Mouse (Mus musculus) forebrain, embryonic 10.5 days (tissue): ENCODE data around the gene Ubac2. TPM values are rescaled to one million over a fixed set of nuclear protein-coding genes. Genes with fewer than 3 reads are reported as not detected.

Experiments used
- DNase-seq: peaks from one replicate; pipeline ENCODE4 v3.0.0-alpha.2; 2017; ENCODE audit warnings: low spot score; ENCODE audit errors: extremely low spot score
- H3K27ac ChIP-seq: fragments of 300-500 bp; sonication (generic); 2 replicates; pipeline ENCODE4 v1.5.1; 2016; ENCODE audit warnings: mild to moderate bottlenecking
- H3K27me3 ChIP-seq: fragments of 300-500 bp; sonication (generic); 2 replicates; pipeline ENCODE4 v1.6.1; 2016; ENCODE audit warnings: mild to moderate bottlenecking; ENCODE audit not compliant: poor library complexity, severe bottlenecking
- H3K36me3 ChIP-seq: fragments of 300-500 bp; sonication (generic); replicated peaks from 2 replicates; pipeline ENCODE4 v1.6.1; 2016; ENCODE audit warnings: mild to moderate bottlenecking, moderate library complexity
- H3K4me1 ChIP-seq: fragments of 300-500 bp; sonication (generic); 2 replicates; pipeline ENCODE4 v1.6.1; 2016
- H3K4me3 ChIP-seq: fragments of 300-500 bp; sonication (generic); 2 replicates; pipeline ENCODE4 v1.5.1; 2016; ENCODE audit warnings: mild to moderate bottlenecking, moderate library complexity
- H3K9me3 ChIP-seq: fragments of 300-500 bp; sonication (generic); 2 replicates; pipeline ENCODE4 v1.6.1; 2016; ENCODE audit warnings: mild to moderate bottlenecking, moderate library complexity
- WGBS: fragments of 180-500 bp; shearing (Covaris S2); methylation state at CpG from one replicate; pipeline ENCODE4 v1.1.7; 2016; 5-methylcytosine and 5-hydroxymethylcytosine counted together
- polyA plus RNA-seq: library from polyadenylated mRNA; unstranded; fragments of >200 nt; fragmentation: Nextera tagmentation; extraction: Ambion mirVana; gene quantifications from 2 replicates; pipeline ENCODE4 v1.2.1, GENCODE M21; 2016

Ubac2 gene
- polyA plus RNA-seq, 1 experiment from 2014 or later = 80.7 TPM

GRCm38 (mm10) chr14:121947966-121948365, 69.5 kb downstream of the Ubac2 start:
- H3K36me3 ChIP-seq = 0 out of 2 replicates have a peak, but pooled peaks cover under 1% of the 10 kb centered on the region
- H3K4me3 ChIP-seq = no peak overlapping the region
- no peak overlapping the region for H3K27ac ChIP-seq
- H3K27me3 ChIP-seq = no peaks in the 10 kb centered on the region
- no peaks in the 10 kb centered on the region for H3K4me1 ChIP-seq
- H3K9me3 ChIP-seq = peaks cover 15% of the 10 kb centered on the region
- DNase-seq = no peak
- WGBS = 90% methylated on average over 3 of the region's 3 CpGs

DNA sequence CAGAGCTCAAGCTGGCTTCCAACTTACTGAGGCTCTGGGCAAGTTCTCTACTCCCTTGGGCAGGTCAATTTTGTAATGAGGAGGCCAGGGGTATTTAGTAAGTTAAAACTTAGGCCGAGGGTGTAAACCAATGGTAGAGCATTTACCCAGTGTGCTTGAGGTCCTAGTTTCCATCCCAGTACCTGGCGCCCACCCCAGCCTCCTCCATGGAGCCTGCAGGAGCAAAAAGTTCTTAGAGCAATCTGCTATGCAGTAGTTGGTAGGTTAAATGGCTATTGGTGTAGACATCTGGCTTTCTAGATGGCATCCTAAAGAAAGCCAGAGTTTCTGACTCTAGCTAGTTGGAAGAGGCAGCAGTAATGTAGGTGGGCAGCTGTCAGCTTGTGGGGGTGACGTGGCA, 71.0 kb downstream of the Ubac2 start:
- H3K9me3 ChIP-seq = peaks cover 3% of the 10 kb centered on the region; the same call in 1 of the 2 replicates
- H3K27me3 ChIP-seq = no peaks in the 10 kb centered on the region
- no peak overlapping the region for H3K27ac ChIP-seq
- no peak for DNase-seq
- H3K4me3 ChIP-seq = no peak overlapping the region
- no peaks in the 10 kb centered on the region for H3K4me1 ChIP-seq
- H3K36me3 ChIP-seq = peaks cover 7% of the 10 kb centered on the region
- WGBS = 82% methylated on average over 3 of the region's 3 CpGs

DNA sequence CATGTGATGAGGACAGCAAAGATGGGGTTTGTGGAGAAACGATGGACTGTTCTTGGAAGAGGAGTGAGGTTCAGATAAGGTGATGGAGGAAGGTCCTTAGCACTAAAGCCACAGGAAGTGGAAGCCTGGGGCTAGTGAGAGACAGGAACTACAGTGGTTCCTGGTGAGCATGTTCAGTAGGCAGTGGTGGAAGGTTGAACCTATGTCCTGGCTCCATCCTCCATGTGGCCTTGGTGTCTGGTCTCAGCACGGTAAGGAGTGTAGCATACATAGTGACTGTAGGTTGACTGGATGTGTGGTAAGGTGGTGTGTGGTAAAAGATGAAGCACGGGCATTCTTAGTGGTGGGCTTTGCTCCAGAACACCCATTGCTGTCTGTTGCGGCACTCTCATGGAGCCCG, 71.5 kb downstream of the Ubac2 start:
- Histone ChIP-seq H3K27me3 (no peaks in the 10 kb centered on the region), H3K27ac (no peak overlapping the region), H3K4me3 (no peak overlapping the region), H3K9me3 (no peaks in the 10 kb centered on the region; the same call in 1 of the 2 replicates), H3K4me1 (no peaks in the 10 kb centered on the region), H3K36me3 (peaks cover 12% of the 10 kb centered on the region)
- 94% methylated on average over 5 of the region's 5 CpGs for WGBS
- peak; percentile 7 for DNase-seq

GRCm38 (mm10) chr14:121951399-121952045, 73.1 kb downstream of the Ubac2 start:
- DNase-seq = no peak
- WGBS = 85% methylated on average over 2 of the region's 2 CpGs
- Histone ChIP-seq H3K27ac (no peak overlapping the region), H3K9me3 (no peaks in the 10 kb centered on the region), H3K4me1 (no peaks in the 10 kb centered on the region), H3K27me3 (no peaks in the 10 kb centered on the region), H3K4me3 (no peak overlapping the region), H3K36me3 (peaks cover 16% of the 10 kb centered on the region)

DNA sequence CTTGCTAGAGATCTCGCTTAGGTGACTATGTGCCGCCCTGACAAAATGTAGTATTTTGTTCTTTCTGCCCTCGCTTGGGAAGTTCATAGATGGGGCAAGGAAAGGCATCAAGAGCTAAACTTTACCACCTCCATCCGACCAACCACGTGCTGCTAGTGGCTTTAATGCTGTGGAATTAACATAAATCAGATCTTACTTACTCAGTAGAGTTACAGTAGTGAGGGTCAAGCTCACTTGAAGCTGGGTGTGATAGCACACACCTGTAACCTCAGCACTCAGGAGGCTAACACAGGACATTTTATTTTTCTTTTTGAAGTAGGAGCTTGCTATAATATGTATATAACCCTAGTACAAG, 73.6 kb downstream of the Ubac2 start:
- Histone ChIP-seq H3K36me3 (peaks cover 16% of the 10 kb centered on the region), H3K9me3 (no peaks in the 10 kb centered on the region), H3K27me3 (no peaks in the 10 kb centered on the region), H3K4me1 (no peaks in the 10 kb centered on the region), H3K4me3 (no peak overlapping the region), H3K27ac (no peak overlapping the region)
- no peak for DNase-seq
- 89% methylated on average over 5 of the region's 5 CpGs for WGBS

GRCm38 (mm10) chr14:121954129-121954528, 75.7 kb downstream of the Ubac2 start:
- Histone ChIP-seq H3K36me3 (peaks cover 16% of the 10 kb centered on the region), H3K27ac (no peak overlapping the region), H3K9me3 (no peaks in the 10 kb centered on the region), H3K4me3 (no peak overlapping the region), H3K4me1 (no peaks in the 10 kb centered on the region), H3K27me3 (no peaks in the 10 kb centered on the region)
- no peak for DNase-seq
- 93% methylated on average over 11 of the region's 11 CpGs for WGBS

GRCm38 (mm10) chr14:121954608-121955007, 76.2 kb downstream of the Ubac2 start:
- no peak for DNase-seq
- peaks cover 16% of the 10 kb centered on the region for H3K36me3 ChIP-seq
- no peak overlapping the region for H3K4me3 ChIP-seq
- H3K9me3 ChIP-seq = no peaks in the 10 kb centered on the region
- no peak overlapping the region for H3K27ac ChIP-seq
- 96% methylated on average over 12 of the region's 12 CpGs for WGBS
- no peaks in the 10 kb centered on the region for H3K27me3 ChIP-seq
- no peaks in the 10 kb centered on the region for H3K4me1 ChIP-seq

- Histone ChIP-seq H3K27me3 (no peaks in the 10 kb centered on the region), H3K27ac (no peak overlapping the region), H3K36me3 (peaks cover 16% of the 10 kb centered on the region), H3K4me3 (no peak overlapping the region), H3K4me1 (no peaks in the 10 kb centered on the region), H3K9me3 (no peaks in the 10 kb centered on the region)
- no peak for DNase-seq
- 89% methylated on average over 5 of the region's 5 CpGs for WGBS
Observed at GRCm38 (mm10) chr14:121955176-121955795, 76.9 kb downstream of the Ubac2 start.

- peaks cover 16% of the 10 kb centered on the region for H3K36me3 ChIP-seq
- H3K9me3 ChIP-seq = no peaks in the 10 kb centered on the region
- no peak overlapping the region for H3K4me3 ChIP-seq
- no peaks in the 10 kb centered on the region for H3K27me3 ChIP-seq
- no peaks in the 10 kb centered on the region for H3K4me1 ChIP-seq
- 91% methylated on average over 5 of the region's 5 CpGs for WGBS
- DNase-seq = no peak
- no peak overlapping the region for H3K27ac ChIP-seq
Observed at GRCm38 (mm10) chr14:121956291-121956690, 77.9 kb downstream of the Ubac2 start.

- H3K4me1 ChIP-seq = no peaks in the 10 kb centered on the region
- no peaks in the 10 kb centered on the region for H3K27me3 ChIP-seq
- no peak overlapping the region for H3K4me3 ChIP-seq
- DNase-seq = no peak
- no peaks in the 10 kb centered on the region for H3K9me3 ChIP-seq
- H3K27ac ChIP-seq = no peak overlapping the region
- 95% methylated on average over 10 of the region's 10 CpGs for WGBS
- peaks cover 16% of the 10 kb centered on the region for H3K36me3 ChIP-seq
Observed at GRCm38 (mm10) chr14:121957176-121957871, 78.9 kb downstream of the Ubac2 start.

- 94% methylated on average over 3 of the region's 3 CpGs for WGBS
- H3K36me3 ChIP-seq = peaks cover 16% of the 10 kb centered on the region
- H3K9me3 ChIP-seq = no peaks in the 10 kb centered on the region
- no peaks in the 10 kb centered on the region for H3K27me3 ChIP-seq
- no peaks in the 10 kb centered on the region for H3K4me1 ChIP-seq
- H3K27ac ChIP-seq = no peak overlapping the region
- H3K4me3 ChIP-seq = no peak overlapping the region
- DNase-seq = no peak
Observed at GRCm38 (mm10) chr14:121958041-121958750, 79.8 kb downstream of the Ubac2 start.

DNA sequence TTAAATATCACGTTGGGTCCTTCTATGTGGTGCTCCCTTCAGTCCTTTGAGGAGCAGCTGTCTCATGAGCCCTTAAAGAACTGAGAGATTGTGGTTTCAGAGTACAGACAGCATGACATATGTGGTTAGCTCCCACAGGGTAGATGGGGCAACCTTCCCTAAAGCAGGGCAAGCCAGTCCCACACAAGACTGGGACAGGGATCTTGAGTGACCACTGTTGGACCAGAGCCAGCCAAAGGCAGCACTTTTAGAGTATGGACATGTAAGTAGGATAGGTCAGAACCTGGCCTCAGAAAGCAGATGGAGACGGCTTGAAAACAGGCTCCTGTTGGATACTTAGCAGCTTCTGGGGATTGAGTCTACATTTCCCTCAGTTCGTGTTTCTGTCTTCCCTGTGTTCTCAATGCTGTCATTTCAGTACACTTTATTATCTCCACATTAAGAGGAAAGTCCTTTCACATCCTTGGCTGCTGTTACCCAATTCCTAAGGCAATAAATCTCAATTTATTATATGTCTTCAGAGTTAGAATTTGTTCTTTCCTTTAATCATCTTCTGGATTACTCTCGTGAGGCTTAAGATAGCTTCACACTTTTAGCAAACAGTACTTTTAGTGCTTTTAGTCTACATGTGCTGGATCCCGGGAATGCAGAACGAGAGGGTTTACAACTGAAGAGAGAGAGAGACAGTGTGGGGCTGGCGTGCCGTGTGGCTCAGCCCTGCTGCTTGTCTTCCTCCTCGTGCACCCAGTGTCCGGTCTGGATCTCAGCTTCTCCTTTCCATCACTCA, 80.5 kb downstream of the Ubac2 start:
- no peak for DNase-seq
- WGBS = 90% methylated on average over 10 of the region's 10 CpGs
- no peak overlapping the region for H3K4me3 ChIP-seq

More for the DNA sequence above, 80.5 kb downstream of the Ubac2 start:
- H3K9me3 ChIP-seq = no peaks in the 10 kb centered on the region
- H3K27ac ChIP-seq = no peak overlapping the region
- H3K36me3 ChIP-seq = peaks cover 14% of the 10 kb centered on the region
- H3K27me3 ChIP-seq = no peaks in the 10 kb centered on the region
- H3K4me1 ChIP-seq = no peaks in the 10 kb centered on the region
